Mouse (Mus musculus): ENCODE data around the gene Capn11. TPM values are rescaled to one million over a fixed set of nuclear protein-coding genes. Genes with fewer than 3 reads are reported as not detected.

Gene Capn11
- total and polyA plus RNA-seq, 2 experiments from 2014 or later, result 1.3 to 1.5 TPM

- 67% methylated on average over 8 of the region's 8 CpGs for WGBS
Observed at GRCm38 (mm10) chr17:45600267-45600666, 58.9 kb downstream of the Capn11 start.

DNA sequence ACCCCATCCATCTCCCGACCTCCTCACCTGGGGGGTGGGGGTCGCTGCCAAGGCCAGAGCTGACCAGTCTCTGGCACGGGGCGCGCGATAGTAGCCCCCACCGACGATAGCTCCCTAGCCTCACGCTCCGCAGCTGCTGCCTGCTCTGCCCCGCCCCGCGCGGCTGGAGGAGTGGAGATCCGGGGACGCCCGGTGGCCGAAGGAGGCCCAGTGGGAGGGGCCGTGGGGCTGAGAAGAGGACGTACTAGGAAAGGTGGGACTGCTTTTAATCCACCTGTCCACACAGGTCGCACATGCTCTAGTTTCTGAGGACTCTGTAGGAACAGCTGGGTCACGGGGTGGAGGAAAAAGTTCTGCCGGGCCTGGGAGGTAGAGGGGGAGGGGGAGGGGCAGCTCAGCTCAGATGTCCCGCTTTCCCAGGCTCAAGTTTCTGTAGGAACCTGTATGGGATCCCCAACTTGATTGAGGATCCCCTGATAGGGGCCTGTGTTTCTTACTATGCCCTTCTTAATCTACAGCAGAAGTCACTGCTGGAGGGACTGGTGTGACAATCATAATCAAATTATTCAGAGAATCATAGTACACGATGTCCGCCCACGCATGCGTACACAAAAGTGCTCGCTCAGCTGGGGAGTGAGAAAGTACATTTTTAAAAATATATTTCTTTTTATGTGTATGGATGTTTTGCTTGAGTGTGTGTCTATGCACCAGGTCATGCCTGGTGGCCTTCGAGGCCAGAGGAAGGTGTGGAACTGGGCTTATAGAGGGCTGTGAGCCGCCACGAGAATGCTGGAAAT, 59.5 kb downstream of the Capn11 start, which contains the start of gene Slc29a1:
Gene Slc29a1 (minus strand): TSS at position 161 of the 797 bp plus-strand sequence.
- peaks cover 10% of the 10 kb centered on the region for H3K4me1 ChIP-seq (ENCODE audit: insufficient read depth)
- no peaks in the 10 kb centered on the region for H3K36me3 ChIP-seq (ENCODE audit: insufficient read depth)
- no peak for DNase-seq
- H3K9me3 ChIP-seq (ENCODE audit: low read length), result no peaks in the 10 kb centered on the region
- no peak within 1 kb of the TSS for H3K27ac ChIP-seq (ENCODE audit: low read depth, low read length)
- no peak for ATAC-seq
- no peak within 1 kb of the TSS; the same call in 1 of the 2 replicates for H3K9ac ChIP-seq
- H3K27me3 ChIP-seq (ENCODE audit: insufficient read depth, low read length), result peaks cover 7% of the 10 kb centered on the region; the same call in 1 of the 2 replicates
- H3K4me2 ChIP-seq (ENCODE audit: low read depth), result peak within 1 kb of the TSS; percentile 25
- peak within 1 kb of the TSS; percentile 4; the same call in 1 of the 2 replicates for H3K4me3 ChIP-seq (ENCODE audit: low read depth, low read length)
- 16% methylated on average over 32 of the region's 32 CpGs for WGBS
- no peak for TF ChIP-seq CTCF (IDR thresholded peaks at IDR 0.05; ENCODE audit: low read depth)

More at GRCm38 (mm10) chr17:45600267-45600666, 58.9 kb downstream of the Capn11 start:
- no peak for TF ChIP-seq CTCF (IDR thresholded peaks at IDR 0.05; ENCODE audit: low read depth)
- Histone ChIP-seq H3K4me1 (ENCODE audit: insufficient read depth) (peaks cover 10% of the 10 kb centered on the region), H3K9ac (no peak overlapping the region), H3K27ac (ENCODE audit: low read depth, low read length) (no peak overlapping the region), H3K27me3 (ENCODE audit: insufficient read depth, low read length) (peaks cover 7% of the 10 kb centered on the region; the same call in 1 of the 2 replicates), H3K9me3 (ENCODE audit: low read length) (no peaks in the 10 kb centered on the region), H3K4me3 (ENCODE audit: low read depth, low read length) (no peak overlapping the region), H3K4me2 (ENCODE audit: low read depth) (no peak overlapping the region), H3K36me3 (ENCODE audit: insufficient read depth) (no peaks in the 10 kb centered on the region)
- ATAC-seq (no peak), DNase-seq (no peak)

DNA sequence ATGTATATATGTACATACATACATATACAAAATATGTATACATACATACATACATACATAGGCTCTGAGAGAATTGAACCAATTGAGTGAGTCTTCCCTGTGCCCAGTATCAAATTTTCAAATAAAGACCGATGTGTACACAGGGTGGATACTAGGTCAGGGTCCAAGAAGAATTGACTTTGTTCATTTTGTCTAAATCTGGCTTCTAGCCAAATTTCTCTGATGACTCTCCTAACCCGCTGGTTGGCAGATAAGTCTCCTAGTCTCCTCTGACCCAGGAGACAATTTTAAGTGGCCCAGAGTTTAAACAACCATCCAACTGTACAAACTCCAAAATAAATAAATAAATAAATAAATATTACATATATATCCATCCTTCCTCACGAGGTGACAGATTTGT, 60.2 kb downstream of the Capn11 start:
- no peak overlapping the region for H3K27ac ChIP-seq (ENCODE audit: low read depth, low read length)
- peaks cover 13% of the 10 kb centered on the region for H3K4me1 ChIP-seq (ENCODE audit: insufficient read depth)
- H3K4me2 ChIP-seq (ENCODE audit: low read depth), result peak overlapping the region; percentile 25; the same call in 1 of the 2 replicates
- peaks cover 7% of the 10 kb centered on the region; the same call in 1 of the 2 replicates for H3K27me3 ChIP-seq (ENCODE audit: insufficient read depth, low read length)
- H3K9ac ChIP-seq, result no peak overlapping the region
- 39% methylated on average over 3 of the region's 3 CpGs for WGBS
- no peaks in the 10 kb centered on the region for H3K9me3 ChIP-seq (ENCODE audit: low read length)
- H3K36me3 ChIP-seq (ENCODE audit: insufficient read depth), result no peaks in the 10 kb centered on the region
- TF ChIP-seq CTCF (IDR thresholded peaks at IDR 0.05; ENCODE audit: low read depth), result no peak
- H3K4me3 ChIP-seq (ENCODE audit: low read depth, low read length), result no peak overlapping the region
- ATAC-seq (no peak), DNase-seq (no peak)

DNA sequence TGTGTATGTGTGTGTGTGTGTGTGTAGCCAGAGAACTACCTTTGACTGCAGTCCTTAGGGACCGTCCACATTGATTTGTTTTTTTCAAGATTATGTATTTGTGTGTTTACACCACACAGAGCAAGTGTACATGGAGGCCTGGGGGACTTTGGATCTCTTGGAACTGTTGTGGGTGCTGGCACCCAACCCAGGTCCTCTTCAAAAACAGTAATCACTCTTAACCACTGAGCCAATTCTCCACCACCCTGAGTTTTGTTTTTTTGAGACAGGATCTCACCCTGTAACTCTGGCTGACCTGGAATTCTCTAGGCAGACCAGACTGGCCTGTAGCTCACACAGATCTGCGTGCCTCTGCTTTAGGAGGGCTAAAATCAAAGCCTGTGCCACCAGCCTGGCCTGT, 60.7 kb downstream of the Capn11 start:
- no peak for ATAC-seq
- Histone ChIP-seq H3K36me3 (ENCODE audit: insufficient read depth) (no peaks in the 10 kb centered on the region), H3K4me1 (ENCODE audit: insufficient read depth) (peaks cover 17% of the 10 kb centered on the region), H3K9me3 (ENCODE audit: low read length) (no peaks in the 10 kb centered on the region), H3K9ac (no peak overlapping the region), H3K27ac (ENCODE audit: low read depth, low read length) (no peak overlapping the region), H3K4me2 (ENCODE audit: low read depth) (no peak overlapping the region), H3K27me3 (ENCODE audit: insufficient read depth, low read length) (peaks cover 7% of the 10 kb centered on the region; the same call in 1 of the 2 replicates), H3K4me3 (ENCODE audit: low read depth, low read length) (no peak overlapping the region)
- 83% methylated on average over 2 of the region's 2 CpGs for WGBS
- DNase-seq, result no peak
- TF ChIP-seq CTCF (IDR thresholded peaks at IDR 0.05; ENCODE audit: low read depth), result no peak

- DNase-seq, result peak; percentile 61
- Histone ChIP-seq H3K27me3 (ENCODE audit: insufficient read depth, low read length) (peaks cover 7% of the 10 kb centered on the region; the same call in 1 of the 2 replicates), H3K9ac (no peak overlapping the region), H3K27ac (ENCODE audit: low read depth, low read length) (no peak overlapping the region), H3K4me1 (ENCODE audit: insufficient read depth) (peaks cover 20% of the 10 kb centered on the region), H3K36me3 (ENCODE audit: insufficient read depth) (no peaks in the 10 kb centered on the region), H3K9me3 (ENCODE audit: low read length) (no peaks in the 10 kb centered on the region), H3K4me2 (ENCODE audit: low read depth) (no peak overlapping the region), H3K4me3 (ENCODE audit: low read depth, low read length) (no peak overlapping the region)
- no peak for TF ChIP-seq CTCF (IDR thresholded peaks at IDR 0.05; ENCODE audit: low read depth)
- whole genome bisulfite sequencing, result 32% methylated on average over 3 of the region's 3 CpGs
- ATAC-seq, result no peak
Observed at GRCm38 (mm10) chr17:45597787-45598186, 61.3 kb downstream of the Capn11 start.

- WGBS, result 26% methylated on average over 11 of the region's 11 CpGs
- Histone ChIP-seq H3K27ac (ENCODE audit: low read depth, low read length) (peak overlapping the region; percentile 29; the same call in 1 of the 2 replicates), H3K4me1 (ENCODE audit: insufficient read depth) (peaks cover 28% of the 10 kb centered on the region), H3K9ac (no peak overlapping the region), H3K4me2 (ENCODE audit: low read depth) (no peak overlapping the region), H3K27me3 (ENCODE audit: insufficient read depth, low read length) (peaks cover 1% of the 10 kb centered on the region; the same call in 1 of the 2 replicates), H3K36me3 (ENCODE audit: insufficient read depth) (no peaks in the 10 kb centered on the region), H3K4me3 (ENCODE audit: low read depth, low read length) (no peak overlapping the region), H3K9me3 (ENCODE audit: low read length) (no peaks in the 10 kb centered on the region)
- TF ChIP-seq CTCF (IDR thresholded peaks at IDR 0.05; ENCODE audit: low read depth), result peak; percentile 66
- ATAC-seq (peak; percentile 53), DNase-seq (peak; percentile 71)
Observed at GRCm38 (mm10) chr17:45596631-45597396, 62.3 kb downstream of the Capn11 start.

All from forebrain, postnatal 0 days (tissue).